Mouse (Mus musculus): ENCODE results near the gene Ccdc50. TPM values are rescaled to one million over a fixed set of nuclear protein-coding genes. Genes with fewer than 3 reads are reported as not detected.

Gene Ccdc50
- total and polyA plus RNA-seq, 3 experiments: 7.2 to 35.9 (median 33.7) TPM

DNA sequence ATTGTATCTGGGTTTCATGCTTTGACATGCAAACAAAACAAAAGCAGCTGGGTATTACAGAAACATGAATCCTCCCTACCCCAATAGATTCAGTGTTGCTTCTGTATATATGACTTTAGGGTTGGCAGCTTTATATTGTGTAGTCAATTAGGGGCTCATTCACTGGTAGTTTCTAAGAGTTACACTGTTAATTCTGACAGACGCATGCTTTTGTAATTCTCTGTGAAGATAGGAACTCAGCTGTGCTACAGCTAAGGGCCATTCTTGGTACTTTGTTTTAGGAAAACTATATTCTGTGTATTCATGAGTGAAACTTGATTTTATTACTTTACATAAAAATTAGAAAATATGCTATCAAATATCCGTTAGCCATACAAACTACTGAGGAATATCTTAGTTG is 65.2 kb downstream of the Ccdc50 start:
- Histone ChIP-seq H3K79me2 (replicated peaks; ENCODE audit: control insufficient read depth, insufficient read depth, low read length) (no peaks in the 10 kb centered on the region), H3K4me3 (no peak overlapping the region), H3K27ac (no peak overlapping the region), H3K9ac (ENCODE audit: low read depth, low read length) (no peak overlapping the region), H3K4me1 (ENCODE audit: control insufficient read depth, insufficient read depth, low read length) (no peaks in the 10 kb centered on the region), H3K27me3 (ENCODE audit: control insufficient read depth, insufficient read depth, low read length) (no peaks in the 10 kb centered on the region), H3K36me3 (ENCODE audit: control insufficient read depth, insufficient read depth, low read length) (no peaks in the 10 kb centered on the region; the same call in 1 of the 2 replicates)
- TF ChIP-seq CTCF (IDR thresholded peaks at IDR 0.05) (no peak), POLR2A (IDR thresholded peaks at IDR 0.05; ENCODE audit: insufficient read depth, low read depth, low read length) (no peak), EP300 (IDR thresholded peaks at IDR 0.05; ENCODE audit: insufficient read depth, low read depth, low read length) (no peak)
- no peak for DNase-seq
- intact Hi-C loops (cut with DNase I): no loop called here
- 79% methylated on average over 2 of the region's 2 CpGs for WGBS

DNA sequence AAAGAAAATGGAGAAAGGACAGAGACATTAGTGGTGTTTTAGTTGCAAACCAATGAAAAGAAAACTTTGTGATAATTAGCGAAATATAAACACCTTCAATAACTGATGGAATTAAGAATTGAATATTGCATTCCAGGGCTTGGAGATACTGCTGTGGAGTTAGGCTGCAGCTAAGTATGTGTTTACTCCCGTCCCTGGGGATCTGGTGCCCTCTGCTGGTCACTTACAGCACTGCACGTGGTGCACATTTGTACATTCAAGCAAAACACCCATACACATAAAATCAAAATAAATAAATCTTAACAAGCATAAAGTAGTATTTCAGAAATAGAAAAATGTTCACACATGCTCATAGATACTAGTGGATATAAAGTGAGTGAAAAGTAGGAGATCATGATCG is 68.6 kb downstream of the Ccdc50 start:
- H3K27me3 ChIP-seq (ENCODE audit: control insufficient read depth, insufficient read depth, low read length): no peaks in the 10 kb centered on the region
- H3K27ac ChIP-seq: no peak overlapping the region
- no peak overlapping the region for H3K9ac ChIP-seq (ENCODE audit: low read depth, low read length)
- intact Hi-C loops (cut with DNase I): loop anchor here (1.0 to 5.0 kb wide), 3 partner anchors 317 to 1220 kb away; no protein-coding TSS in a partner anchor
- H3K4me3 ChIP-seq: no peak overlapping the region
- no peak for TF ChIP-seq POLR2A (IDR thresholded peaks at IDR 0.05; ENCODE audit: insufficient read depth, low read depth, low read length)
- peak; percentile 100; the same call in 1 of the 2 replicates for TF ChIP-seq CTCF (IDR thresholded peaks at IDR 0.05)
- TF ChIP-seq EP300 (IDR thresholded peaks at IDR 0.05; ENCODE audit: insufficient read depth, low read depth, low read length): peak; percentile 80
- H3K79me2 ChIP-seq (replicated peaks; ENCODE audit: control insufficient read depth, insufficient read depth, low read length): no peaks in the 10 kb centered on the region
- H3K36me3 ChIP-seq (ENCODE audit: control insufficient read depth, insufficient read depth, low read length): no peaks in the 10 kb centered on the region
- no peaks in the 10 kb centered on the region for H3K4me1 ChIP-seq (ENCODE audit: control insufficient read depth, insufficient read depth, low read length)
- peak; percentile 54 to 82 for DNase-seq
- 14% methylated on average over 4 of the region's 4 CpGs for WGBS

DNA sequence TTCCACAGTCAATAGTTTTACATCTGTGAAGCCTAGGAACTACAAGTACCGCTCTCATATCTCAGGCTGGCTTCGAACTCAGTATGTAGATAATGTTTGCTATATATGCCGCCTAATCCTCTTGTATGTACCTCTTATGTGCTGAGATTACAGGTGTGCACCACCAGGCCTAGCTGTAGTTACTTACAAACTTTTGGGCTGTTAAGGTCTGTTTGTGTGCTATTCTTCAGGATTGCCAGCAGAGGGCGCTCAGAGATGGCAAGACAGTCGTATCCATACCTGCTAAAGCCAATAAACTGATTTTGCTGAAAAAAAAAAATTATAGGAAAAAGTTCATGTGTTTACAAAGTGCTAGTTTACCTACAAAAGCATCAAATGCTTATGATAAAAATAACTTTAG is 80.1 kb downstream of the Ccdc50 start:
- no peak overlapping the region for H3K4me3 ChIP-seq
- intact Hi-C loops (cut with DNase I): loop anchor here (2.0 kb wide), 1 partner anchor 1022 kb away; no protein-coding TSS in a partner anchor
- no peaks in the 10 kb centered on the region for H3K4me1 ChIP-seq (ENCODE audit: control insufficient read depth, insufficient read depth, low read length)
- TF ChIP-seq CTCF (IDR thresholded peaks at IDR 0.05) (peak; percentile 88), EP300 (IDR thresholded peaks at IDR 0.05; ENCODE audit: insufficient read depth, low read depth, low read length) (no peak), POLR2A (IDR thresholded peaks at IDR 0.05; ENCODE audit: insufficient read depth, low read depth, low read length) (no peak)
- H3K27me3 ChIP-seq (ENCODE audit: control insufficient read depth, insufficient read depth, low read length): no peaks in the 10 kb centered on the region
- H3K27ac ChIP-seq: no peak overlapping the region
- H3K79me2 ChIP-seq (replicated peaks; ENCODE audit: control insufficient read depth, insufficient read depth, low read length): no peaks in the 10 kb centered on the region
- DNase-seq: no peak
- H3K9ac ChIP-seq (ENCODE audit: low read depth, low read length): no peak overlapping the region
- WGBS: 18% methylated on average over 5 of the region's 5 CpGs
- no peaks in the 10 kb centered on the region for H3K36me3 ChIP-seq (ENCODE audit: control insufficient read depth, insufficient read depth, low read length)

GRCm38 (mm10) chr16:27471389-27471788 is 82.7 kb downstream of the Ccdc50 start:
- 77% methylated on average over 6 of the region's 6 CpGs for WGBS
- Histone ChIP-seq H3K36me3 (ENCODE audit: control insufficient read depth, insufficient read depth, low read length) (no peaks in the 10 kb centered on the region), H3K4me1 (ENCODE audit: control insufficient read depth, insufficient read depth, low read length) (no peaks in the 10 kb centered on the region), H3K4me3 (no peak overlapping the region), H3K27me3 (ENCODE audit: control insufficient read depth, insufficient read depth, low read length) (no peaks in the 10 kb centered on the region), H3K27ac (no peak overlapping the region), H3K9ac (ENCODE audit: low read depth, low read length) (no peak overlapping the region), H3K79me2 (replicated peaks; ENCODE audit: control insufficient read depth, insufficient read depth, low read length) (no peaks in the 10 kb centered on the region)
- intact Hi-C loops (cut with DNase I): no loop called here
- DNase-seq: no peak
- TF ChIP-seq POLR2A (IDR thresholded peaks at IDR 0.05; ENCODE audit: insufficient read depth, low read depth, low read length) (no peak), EP300 (IDR thresholded peaks at IDR 0.05; ENCODE audit: insufficient read depth, low read depth, low read length) (no peak), CTCF (IDR thresholded peaks at IDR 0.05) (no peak)

DNA sequence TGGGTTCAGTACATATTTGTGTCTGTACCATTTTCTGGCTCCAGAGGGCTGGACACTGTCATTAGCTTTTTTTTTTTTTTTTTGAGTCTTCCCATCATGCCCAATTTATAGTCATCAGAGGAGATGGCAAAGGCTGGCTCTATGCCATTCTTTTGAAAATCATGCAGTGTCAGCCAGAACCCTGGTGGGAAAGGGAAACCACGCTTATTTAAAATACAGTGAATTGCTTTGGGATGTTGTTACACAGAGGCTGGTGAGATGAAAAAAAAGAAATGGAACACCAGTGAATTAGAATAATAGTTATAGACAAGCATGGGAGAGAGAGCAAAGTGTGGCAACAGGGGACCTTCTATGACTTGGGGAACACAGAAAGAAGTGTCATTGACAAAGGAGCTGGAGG is 95.2 kb downstream of the Ccdc50 start:
- H3K27me3 ChIP-seq (ENCODE audit: control insufficient read depth, insufficient read depth, low read length): no peaks in the 10 kb centered on the region
- 70% methylated on average over 1 of the region's 1 CpGs for WGBS
- no peaks in the 10 kb centered on the region for H3K79me2 ChIP-seq (replicated peaks; ENCODE audit: control insufficient read depth, insufficient read depth, low read length)
- H3K36me3 ChIP-seq (ENCODE audit: control insufficient read depth, insufficient read depth, low read length): no peaks in the 10 kb centered on the region
- intact Hi-C loops (cut with DNase I): no loop called here
- no peak overlapping the region for H3K27ac ChIP-seq
- H3K4me1 ChIP-seq (ENCODE audit: control insufficient read depth, insufficient read depth, low read length): no peaks in the 10 kb centered on the region
- H3K4me3 ChIP-seq: no peak overlapping the region
- TF ChIP-seq POLR2A (IDR thresholded peaks at IDR 0.05; ENCODE audit: insufficient read depth, low read depth, low read length) (no peak), CTCF (IDR thresholded peaks at IDR 0.05) (no peak), EP300 (IDR thresholded peaks at IDR 0.05; ENCODE audit: insufficient read depth, low read depth, low read length) (no peak)
- no peak for DNase-seq
- H3K9ac ChIP-seq (ENCODE audit: low read depth, low read length): no peak overlapping the region

Other genes starting within 250 kb of the Ccdc50 start
- not detected for gene Ostn, start 81.4 kb upstream of the Ccdc50 start, total RNA-seq (2021)
- gene Ostn, start 81.4 kb upstream of the Ccdc50 start, polyA plus RNA-seq (2012; rRNA removed): 0.08 TPM in 1 of 2 replicates, not detected in the other
- gene Uts2b, start 18.6 kb upstream of the Ccdc50 start, total RNA-seq (2021): under 1 TPM in 1 of 2 experiments, not detected in 1; 0.70 TPM
- gene Uts2b, start 18.6 kb upstream of the Ccdc50 start, polyA plus RNA-seq (2012; rRNA removed): 0.14 and 0.29 TPM in 2 replicates

All from heart, adult 2 months (tissue).